Mouse (Mus musculus) hindbrain, embryonic 12.5 days (tissue): Measurements from ENCODE around the gene Olfr224. TPM values are rescaled to one million over a fixed set of nuclear protein-coding genes. Genes with fewer than 3 reads are reported as not detected.

Experiments used
- ATAC-seq: fragments of 200-750 bp; cut with Nextera tagmentation; 2 replicates; pipeline ENCODE4 v1.8.0; 2017; ENCODE audit warnings: moderate TSS enrichment; ENCODE audit not compliant: low FRiP score
- H3K27ac ChIP-seq: fragments of 300-500 bp; sonication (generic); 2 replicates; pipeline ENCODE4 v1.5.1; 2016; ENCODE audit warnings: mild to moderate bottlenecking
- H3K27me3 ChIP-seq: fragments of 300-500 bp; sonication (generic); 2 replicates; pipeline ENCODE4 v1.6.1; 2016; ENCODE audit warnings: mild to moderate bottlenecking
- H3K36me3 ChIP-seq: fragments of 300-500 bp; sonication (generic); 2 replicates; pipeline ENCODE4 v1.6.1; 2016; ENCODE audit warnings: mild to moderate bottlenecking
- H3K4me1 ChIP-seq: fragments of 300-500 bp; sonication (generic); 2 replicates; pipeline ENCODE4 v1.6.1; 2016
- H3K4me2 ChIP-seq: fragments of 300-500 bp; sonication (generic); replicated peaks from 2 replicates; pipeline ENCODE4 v1.6.1; 2016; ENCODE audit warnings: mild to moderate bottlenecking
- H3K4me3 ChIP-seq: fragments of 300-500 bp; sonication (generic); 2 replicates; pipeline ENCODE4 v1.5.1; 2016; ENCODE audit warnings: mild to moderate bottlenecking
- H3K9ac ChIP-seq: fragments of 300-500 bp; sonication (generic); 2 replicates; pipeline ENCODE4 v1.6.1; 2016; ENCODE audit warnings: mild to moderate bottlenecking, moderate library complexity
- H3K9me3 ChIP-seq: fragments of 300-500 bp; sonication (generic); replicated peaks from 2 replicates; pipeline ENCODE4 v1.6.1; 2016; ENCODE audit warnings: mild to moderate bottlenecking
- WGBS: fragments of 180-500 bp; shearing (Covaris S2); methylation state at CpG from one replicate; pipeline ENCODE4 v1.1.7; 2016; 5-methylcytosine and 5-hydroxymethylcytosine counted together
- polyA plus RNA-seq: library from polyadenylated mRNA; unstranded; fragments of >200 nt; fragmentation: Nextera tagmentation; extraction: Ambion mirVana; gene quantifications from 2 replicates; pipeline ENCODE4 v1.2.1, GENCODE M21; 2016

Olfr224 gene
- polyA plus RNA-seq, result not detected in 2 replicates

- Histone ChIP-seq H3K9me3 (no peaks in the 10 kb centered on the region), H3K9ac (no peak within 1 kb of the TSS), H3K4me2 (no peak within 1 kb of the TSS), H3K36me3 (no peaks in the 10 kb centered on the region), H3K4me1 (no peaks in the 10 kb centered on the region), H3K4me3 (no peak within 1 kb of the TSS), H3K27ac (no peak within 1 kb of the TSS), H3K27me3 (no peaks in the 10 kb centered on the region)
- no peak for ATAC-seq
- 83% methylated on average over 5 of the region's 5 CpGs for WGBS
These were observed at the start of gene Olfr224 for GRCm38 (mm10) chr11:58570405-58570804. Gene Olfr224 (minus strand): TSS chr11:58570553.

DNA sequence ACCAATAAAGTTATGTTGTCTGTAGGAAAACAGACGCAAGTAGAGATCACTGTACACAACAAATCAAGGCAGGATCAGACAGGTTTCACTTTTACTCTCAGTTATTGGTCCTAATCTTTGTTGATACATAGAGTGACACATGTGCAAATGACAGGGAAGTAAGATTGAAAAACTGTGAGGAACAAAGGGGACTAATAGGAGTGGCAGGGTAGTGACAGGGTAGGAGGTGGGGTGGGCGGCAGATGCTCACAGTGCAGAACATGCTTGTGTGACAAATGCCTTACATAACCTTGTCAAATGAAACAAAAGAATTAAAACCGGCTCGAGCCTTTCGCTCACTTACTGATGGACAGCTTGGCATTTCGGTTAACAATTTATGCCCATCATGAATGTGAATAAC is 48.4 kb upstream of the Olfr224 start:
- Histone ChIP-seq H3K9ac (no peak overlapping the region), H3K9me3 (no peaks in the 10 kb centered on the region), H3K27me3 (no peaks in the 10 kb centered on the region), H3K4me3 (no peak overlapping the region), H3K4me2 (no peak overlapping the region), H3K36me3 (no peaks in the 10 kb centered on the region), H3K4me1 (peaks cover 9% of the 10 kb centered on the region), H3K27ac (no peak overlapping the region)
- ATAC-seq, result no peak
- 45% methylated on average over 6 of the region's 6 CpGs for WGBS

- Histone ChIP-seq H3K27me3 (no peaks in the 10 kb centered on the region), H3K4me2 (no peak overlapping the region), H3K9me3 (no peaks in the 10 kb centered on the region), H3K36me3 (no peaks in the 10 kb centered on the region), H3K4me1 (peaks cover 9% of the 10 kb centered on the region), H3K27ac (no peak overlapping the region), H3K4me3 (no peak overlapping the region), H3K9ac (no peak overlapping the region)
- 76% methylated on average over 3 of the region's 3 CpGs for WGBS
- no peak for ATAC-seq
These were observed 48.0 kb upstream of the Olfr224 start for GRCm38 (mm10) chr11:58618369-58618768.

GRCm38 (mm10) chr11:58615975-58616374 is 45.6 kb upstream of the Olfr224 start, which contains the start of gene 2210407C18Rik:
Gene 2210407C18Rik (minus strand): TSS chr11:58616075.
- Histone ChIP-seq H3K4me3 (no peak within 1 kb of the TSS), H3K9me3 (no peaks in the 10 kb centered on the region), H3K9ac (no peak within 1 kb of the TSS), H3K4me2 (no peak within 1 kb of the TSS), H3K36me3 (no peaks in the 10 kb centered on the region), H3K4me1 (peaks cover 9% of the 10 kb centered on the region), H3K27ac (no peak within 1 kb of the TSS), H3K27me3 (no peaks in the 10 kb centered on the region)
- no peak for ATAC-seq
- WGBS, result 89% methylated on average over 4 of the region's 4 CpGs

GRCm38 (mm10) chr11:58614526-58614925 is 44.2 kb upstream of the Olfr224 start:
- ATAC-seq, result no peak
- H3K36me3 ChIP-seq, result no peaks in the 10 kb centered on the region

DNA sequence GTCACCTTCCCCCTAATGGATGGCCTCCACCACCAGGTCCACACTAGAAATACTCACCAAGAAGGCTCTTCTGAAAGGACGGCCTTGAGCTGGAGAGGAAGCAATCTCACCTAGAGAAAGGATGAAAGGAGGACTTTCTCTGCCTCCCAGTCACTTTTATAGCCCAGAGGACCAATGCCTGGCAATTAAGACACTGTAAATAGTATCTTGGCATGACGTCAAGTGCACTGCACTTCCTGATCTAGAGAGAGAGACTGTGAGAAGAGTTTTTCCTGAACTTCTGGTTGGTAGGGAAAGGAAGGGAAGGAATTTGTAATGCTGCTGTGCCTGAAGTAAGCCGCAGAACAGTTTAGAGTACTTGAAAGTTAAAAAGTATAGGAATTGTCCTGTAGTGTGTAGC is 43.0 kb upstream of the Olfr224 start:
- 91% methylated on average over 3 of the region's 3 CpGs for WGBS
- ATAC-seq, result no peak
- Histone ChIP-seq H3K4me3 (no peak overlapping the region), H3K4me2 (no peak overlapping the region), H3K36me3 (no peaks in the 10 kb centered on the region), H3K9me3 (no peaks in the 10 kb centered on the region), H3K27ac (no peak overlapping the region), H3K27me3 (no peaks in the 10 kb centered on the region), H3K4me1 (peaks cover 3% of the 10 kb centered on the region; the same call in 1 of the 2 replicates), H3K9ac (no peak overlapping the region)

More at GRCm38 (mm10) chr11:58614526-58614925, 44.2 kb upstream of the Olfr224 start:
- Histone ChIP-seq H3K9me3 (no peaks in the 10 kb centered on the region), H3K9ac (no peak overlapping the region), H3K4me3 (no peak overlapping the region), H3K4me2 (no peak overlapping the region), H3K4me1 (peaks cover 9% of the 10 kb centered on the region), H3K27me3 (no peaks in the 10 kb centered on the region), H3K27ac (no peak overlapping the region)

DNA sequence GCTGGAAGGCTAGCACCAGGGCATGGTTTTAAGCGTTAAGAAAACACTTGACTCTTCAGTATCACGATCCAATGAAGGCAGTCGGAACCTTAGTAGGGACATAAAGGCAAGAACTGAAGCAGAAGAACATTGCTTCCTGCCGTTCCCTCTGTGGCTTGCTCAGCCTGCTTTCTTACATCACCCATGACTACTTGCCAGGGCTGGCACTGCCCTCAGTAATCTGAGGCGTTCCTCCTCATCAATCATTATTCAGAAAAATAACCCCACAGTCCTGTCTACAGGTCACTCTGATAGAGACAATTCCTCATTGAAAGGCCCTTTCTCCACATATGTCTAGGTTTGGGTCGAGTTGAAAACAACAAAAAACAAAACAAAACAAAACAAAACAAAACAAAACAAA is 36.7 kb upstream of the Olfr224 start:
- no peaks in the 10 kb centered on the region for H3K27me3 ChIP-seq
- no peak overlapping the region for H3K4me2 ChIP-seq
- no peak overlapping the region for H3K9ac ChIP-seq
- H3K4me1 ChIP-seq, result no peaks in the 10 kb centered on the region
- no peaks in the 10 kb centered on the region for H3K36me3 ChIP-seq
- ATAC-seq, result no peak
- no peaks in the 10 kb centered on the region for H3K9me3 ChIP-seq
- WGBS, result 77% methylated on average over 6 of the region's 6 CpGs
- no peak overlapping the region for H3K4me3 ChIP-seq
- H3K27ac ChIP-seq, result no peak overlapping the region

GRCm38 (mm10) chr11:58606177-58606919 is 36.0 kb upstream of the Olfr224 start:
- WGBS, result 94% methylated on average over 12 of the region's 12 CpGs
- Histone ChIP-seq H3K4me3 (no peak overlapping the region), H3K9me3 (no peaks in the 10 kb centered on the region), H3K4me2 (no peak overlapping the region), H3K4me1 (no peaks in the 10 kb centered on the region), H3K9ac (no peak overlapping the region), H3K27ac (no peak overlapping the region), H3K36me3 (no peaks in the 10 kb centered on the region), H3K27me3 (no peaks in the 10 kb centered on the region)
- ATAC-seq, result no peak

DNA sequence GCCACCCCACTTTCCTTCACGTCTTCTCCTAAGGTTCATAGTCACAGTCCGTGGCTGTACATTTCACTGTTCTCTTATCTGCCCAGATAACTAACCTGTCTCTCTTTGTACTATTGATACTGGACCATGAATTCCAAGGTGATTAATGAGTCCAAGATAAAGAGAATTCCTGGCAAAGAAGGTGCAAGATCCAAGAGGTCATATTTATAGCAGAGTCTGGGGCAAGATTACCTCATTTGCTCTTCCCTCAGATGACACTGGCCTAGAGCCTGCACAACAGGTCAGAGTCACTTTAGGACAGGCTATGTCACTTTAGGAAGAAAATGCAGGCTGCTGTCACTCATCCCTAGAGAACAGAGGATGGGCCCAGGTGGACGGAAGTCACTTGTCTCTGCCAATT is 34.9 kb upstream of the Olfr224 start:
- Histone ChIP-seq H3K9me3 (no peaks in the 10 kb centered on the region), H3K4me2 (no peak overlapping the region), H3K4me1 (no peaks in the 10 kb centered on the region), H3K27me3 (no peaks in the 10 kb centered on the region), H3K9ac (no peak overlapping the region), H3K36me3 (no peaks in the 10 kb centered on the region), H3K27ac (no peak overlapping the region), H3K4me3 (no peak overlapping the region)
- 85% methylated on average over 3 of the region's 3 CpGs for WGBS
- no peak for ATAC-seq

DNA sequence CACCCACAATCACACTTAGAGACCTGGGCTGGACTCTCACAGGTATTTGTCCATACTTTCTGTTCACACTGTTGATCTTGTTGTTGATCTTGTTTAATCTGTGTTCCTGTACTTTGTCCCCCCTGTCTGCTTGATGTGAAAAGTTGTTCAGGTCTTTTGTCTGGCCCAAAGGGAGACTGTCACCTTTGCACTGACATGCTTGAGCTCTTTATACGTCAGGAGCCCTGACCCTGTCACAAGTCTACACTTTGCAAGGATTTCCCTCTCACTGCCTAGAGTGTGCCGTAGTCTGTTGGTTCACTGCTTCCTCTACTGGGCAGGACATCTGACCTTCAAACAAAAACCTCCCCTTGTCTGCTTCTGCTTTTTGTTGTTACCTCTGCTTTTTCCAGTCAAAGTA is 34.3 kb upstream of the Olfr224 start:
- Histone ChIP-seq H3K36me3 (no peaks in the 10 kb centered on the region), H3K4me2 (no peak overlapping the region), H3K27ac (no peak overlapping the region), H3K4me1 (no peaks in the 10 kb centered on the region), H3K27me3 (no peaks in the 10 kb centered on the region), H3K4me3 (no peak overlapping the region), H3K9ac (no peak overlapping the region), H3K9me3 (no peaks in the 10 kb centered on the region)
- ATAC-seq, result no peak
- WGBS, result 58% methylated on average over 2 of the region's 2 CpGs

DNA sequence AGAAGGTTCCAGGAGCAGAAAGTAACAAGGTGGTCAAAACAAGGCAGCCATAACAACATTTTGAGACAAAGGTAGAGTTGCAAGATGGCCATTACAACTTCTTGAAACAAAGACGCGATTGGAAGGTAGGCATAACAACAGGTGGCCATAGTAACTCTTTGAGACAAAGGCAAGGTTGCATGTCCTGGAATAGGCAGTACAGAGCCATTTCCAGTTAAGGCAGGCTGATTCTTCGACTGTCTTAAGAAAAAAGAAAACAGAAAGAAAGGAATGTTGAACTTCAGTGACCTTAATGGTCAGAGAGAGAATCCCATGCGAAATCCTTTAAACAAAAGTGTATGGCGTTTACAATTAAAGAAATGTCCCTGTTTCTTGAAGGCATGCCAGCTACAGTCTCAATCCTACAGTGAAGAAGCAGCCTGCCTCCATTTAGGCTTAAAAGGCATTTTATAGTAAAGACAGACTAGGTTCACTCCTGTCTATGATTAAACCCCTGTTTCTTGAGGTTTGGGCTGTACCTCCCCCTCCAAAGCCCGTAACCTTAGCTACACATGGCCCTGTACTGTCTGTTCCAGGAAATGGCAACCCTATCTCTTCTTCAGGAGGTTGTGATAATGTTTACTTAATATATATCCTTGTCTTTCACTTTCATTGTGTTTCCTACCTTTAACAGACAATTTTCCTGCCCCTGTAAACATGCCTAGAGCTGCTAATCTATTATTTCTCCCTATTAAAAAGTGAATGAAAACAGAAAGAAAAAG is 32.6 kb upstream of the Olfr224 start:
- no peak for ATAC-seq

GRCm38 (mm10) chr11:58602062-58602461 is 31.7 kb upstream of the Olfr224 start:
- no peaks in the 10 kb centered on the region for H3K4me1 ChIP-seq
- no peak for ATAC-seq

More for the DNA sequence above, 32.6 kb upstream of the Olfr224 start:
- no peaks in the 10 kb centered on the region for H3K27me3 ChIP-seq
- H3K4me1 ChIP-seq, result no peaks in the 10 kb centered on the region
- H3K4me2 ChIP-seq, result no peak overlapping the region
- H3K9me3 ChIP-seq, result no peaks in the 10 kb centered on the region
- no peak overlapping the region for H3K27ac ChIP-seq
- H3K9ac ChIP-seq, result no peak overlapping the region
- 82% methylated on average over 6 of the region's 6 CpGs for WGBS
- H3K4me3 ChIP-seq, result no peak overlapping the region
- H3K36me3 ChIP-seq, result no peaks in the 10 kb centered on the region

GRCm38 (mm10) chr11:58597837-58598236 is 27.5 kb upstream of the Olfr224 start:
- no peak for ATAC-seq
- Histone ChIP-seq H3K4me3 (no peak overlapping the region), H3K9me3 (no peaks in the 10 kb centered on the region), H3K27ac (no peak overlapping the region), H3K27me3 (no peaks in the 10 kb centered on the region), H3K4me2 (no peak overlapping the region), H3K4me1 (no peaks in the 10 kb centered on the region), H3K36me3 (no peaks in the 10 kb centered on the region), H3K9ac (no peak overlapping the region)
- 86% methylated on average over 13 of the region's 13 CpGs for WGBS

More at GRCm38 (mm10) chr11:58602062-58602461, 31.7 kb upstream of the Olfr224 start:
- no peak overlapping the region for H3K9ac ChIP-seq
- H3K27me3 ChIP-seq, result no peaks in the 10 kb centered on the region
- H3K27ac ChIP-seq, result no peak overlapping the region
- no peaks in the 10 kb centered on the region for H3K36me3 ChIP-seq
- no peaks in the 10 kb centered on the region for H3K9me3 ChIP-seq
- no peak overlapping the region for H3K4me3 ChIP-seq
- no peak overlapping the region for H3K4me2 ChIP-seq
